Mouse (Mus musculus) kidney, postnatal 0 days (tissue): ENCODE data around the gene Tmem26. TPM values are rescaled to one million over a fixed set of nuclear protein-coding genes. Genes with fewer than 3 reads are reported as not detected.

ENCODE experiments used
- ATAC-seq: fragments of 200-750 bp; cut with Nextera tagmentation; replicated peaks from 2 replicates; pipeline ENCODE4 v1.8.0; 2017; ENCODE audit warnings: low read depth, moderate number of reproducible peaks, moderate TSS enrichment, moderate library complexity; ENCODE audit not compliant: low FRiP score
- DNase-seq: peaks from one replicate; pipeline ENCODE4 v3.0.0-alpha.2; 2016; ENCODE audit warnings: low spot score
- H3K27ac ChIP-seq: fragments of 300-500 bp; sonication (generic); 2 replicates; pipeline ENCODE4 v1.5.1; 2014; ENCODE audit warnings: mild to moderate bottlenecking
- H3K27me3 ChIP-seq: fragments of 300-500 bp; sonication (generic); 2 replicates; pipeline ENCODE4 v1.6.1; 2014; ENCODE audit warnings: low read length, mixed read lengths; ENCODE audit not compliant: insufficient read depth
- H3K36me3 ChIP-seq: fragments of 300-500 bp; sonication (generic); 2 replicates; pipeline ENCODE4 v1.6.1; 2014; ENCODE audit warnings: low read length, mixed read lengths; ENCODE audit not compliant: insufficient read depth
- H3K4me1 ChIP-seq: fragments of 300-500 bp; sonication (generic); replicated peaks from 2 replicates; pipeline ENCODE4 v1.6.1; 2014; ENCODE audit warnings: antibody characterized with exemption, low read length, mixed read lengths; ENCODE audit not compliant: insufficient read depth
- H3K4me2 ChIP-seq: fragments of 300-500 bp; sonication (generic); 2 replicates; pipeline ENCODE4 v1.6.1; 2014; ENCODE audit warnings: mild to moderate bottlenecking, low read length, moderate library complexity, mixed read lengths
- H3K4me3 ChIP-seq: fragments of 300-500 bp; sonication (generic); replicated peaks from 2 replicates; pipeline ENCODE4 v1.5.1; 2014; ENCODE audit warnings: low read depth, low read length
- H3K9ac ChIP-seq: fragments of 300-500 bp; sonication (generic); 2 replicates; pipeline ENCODE4 v1.6.1; 2014; ENCODE audit warnings: low read depth, low read length
- H3K9me3 ChIP-seq: fragments of 300-500 bp; sonication (generic); replicated peaks from 2 replicates; pipeline ENCODE4 v1.6.1; 2016; ENCODE audit warnings: low read length, inconsistent platforms, mixed read lengths
- CTCF ChIP-seq: IDR thresholded peaks from 2 replicates; pipeline ENCODE4 v1.5.1; 2016; ENCODE audit warnings: antibody characterized with exemption, low read depth, mild to moderate bottlenecking, moderate library complexity
- WGBS: fragments of 180-500 bp; shearing (Covaris S2); extraction: QIAGEN DNeasy Blood & Tissue Kit; methylation state at CpG from one replicate; pipeline ENCODE4 v1.1.7; 2014; 5-methylcytosine and 5-hydroxymethylcytosine counted together
- polyA plus RNA-seq: library from polyadenylated mRNA; unstranded; fragments of >200 nt; fragmentation: Nextera tagmentation; extraction: Ambion mirVana; gene quantifications from 2 replicates; pipeline ENCODE4 v1.2.1, GENCODE M21; 2015

The Tmem26 gene
- polyA plus RNA-seq, 1 experiment from 2014 or later = 6.5 TPM

DNA sequence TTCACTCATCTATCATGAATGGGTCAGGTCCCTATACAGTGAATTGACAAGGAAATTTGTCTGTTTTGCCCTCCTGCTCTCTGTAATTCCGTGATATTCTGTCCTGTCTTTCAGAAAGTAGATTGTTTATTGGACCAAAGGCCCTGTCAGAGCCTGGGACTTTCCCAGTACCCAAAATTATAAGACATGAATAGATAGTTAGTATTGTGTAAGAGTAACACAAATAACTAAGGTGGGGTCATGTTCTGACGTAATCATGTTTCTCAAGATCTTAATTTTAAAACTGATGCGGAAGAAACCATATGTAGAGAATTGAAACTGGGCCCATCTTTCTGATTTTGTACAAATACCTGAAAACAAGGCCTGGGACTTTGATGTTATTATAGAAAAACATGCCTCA, 8.1 kb upstream of the Tmem26 start:
- no peak for DNase-seq
- H3K27me3 ChIP-seq = no peaks in the 10 kb centered on the region
- no peak overlapping the region for H3K4me3 ChIP-seq
- WGBS = 88% methylated on average over 3 of the region's 3 CpGs
- no peak for TF ChIP-seq CTCF
- no peak overlapping the region for H3K4me2 ChIP-seq
- H3K4me1 ChIP-seq = no peaks in the 10 kb centered on the region
- H3K27ac ChIP-seq = no peak overlapping the region
- ATAC-seq = no peak
- H3K9ac ChIP-seq = no peak overlapping the region
- H3K36me3 ChIP-seq = no peaks in the 10 kb centered on the region
- H3K9me3 ChIP-seq = no peaks in the 10 kb centered on the region

DNA sequence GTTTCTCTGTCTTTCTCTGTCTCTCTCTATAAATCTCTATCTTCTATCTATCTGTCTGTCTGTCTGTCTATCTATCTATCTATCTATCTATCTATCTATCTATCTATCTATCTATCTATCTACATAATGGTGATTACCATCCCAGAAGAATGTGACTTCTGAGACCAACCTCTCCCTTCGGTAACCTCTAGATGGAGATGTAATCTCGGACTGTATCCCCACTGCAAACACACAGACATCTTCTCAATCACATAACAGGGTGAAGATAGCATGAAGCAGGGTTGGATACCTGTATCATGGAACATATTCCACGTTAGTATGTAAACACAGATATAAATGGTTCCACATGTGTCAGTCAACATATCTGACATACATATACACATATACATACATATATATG, 5.1 kb upstream of the Tmem26 start:
- Histone ChIP-seq H3K9me3 (no peaks in the 10 kb centered on the region), H3K9ac (no peak overlapping the region), H3K36me3 (no peaks in the 10 kb centered on the region), H3K4me2 (no peak overlapping the region), H3K4me3 (no peak overlapping the region), H3K4me1 (peaks cover 4% of the 10 kb centered on the region), H3K27me3 (no peaks in the 10 kb centered on the region), H3K27ac (no peak overlapping the region)
- ATAC-seq = no peak
- TF ChIP-seq CTCF = no peak
- DNase-seq = no peak
- 82% methylated on average over 3 of the region's 3 CpGs for WGBS

DNA sequence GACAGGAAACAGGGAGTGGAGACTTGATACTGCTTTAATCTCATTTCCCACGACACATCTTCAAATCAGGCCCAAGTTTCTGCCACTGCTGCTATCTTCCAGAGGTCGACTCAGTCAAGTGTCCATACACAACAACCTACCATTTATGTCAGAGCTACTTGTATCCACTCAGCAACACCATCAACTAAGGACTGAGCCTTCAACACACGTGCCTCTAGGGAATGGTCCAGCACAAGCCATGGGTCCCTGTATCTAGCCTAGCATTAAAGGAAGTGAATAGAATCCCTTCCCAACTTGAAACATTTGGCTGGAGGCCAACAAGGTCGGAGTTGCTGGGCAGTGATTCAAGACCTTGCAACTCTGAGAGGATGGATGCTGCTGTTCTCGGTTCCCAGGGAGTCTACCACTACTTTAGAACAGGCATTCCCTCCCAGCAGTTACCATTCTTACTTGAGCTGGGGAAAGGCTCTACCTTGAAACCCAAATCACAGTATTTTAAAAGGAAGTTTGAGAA, 2.5 kb upstream of the Tmem26 start:
- Histone ChIP-seq H3K9ac (no peak overlapping the region), H3K27me3 (no peaks in the 10 kb centered on the region), H3K9me3 (no peaks in the 10 kb centered on the region), H3K36me3 (no peaks in the 10 kb centered on the region), H3K4me2 (no peak overlapping the region), H3K27ac (no peak overlapping the region), H3K4me3 (no peak overlapping the region), H3K4me1 (peaks cover 5% of the 10 kb centered on the region)
- DNase-seq (peak; percentile 29), ATAC-seq (no peak)
- WGBS = 47% methylated on average over 5 of the region's 5 CpGs
- no peak for TF ChIP-seq CTCF

DNA sequence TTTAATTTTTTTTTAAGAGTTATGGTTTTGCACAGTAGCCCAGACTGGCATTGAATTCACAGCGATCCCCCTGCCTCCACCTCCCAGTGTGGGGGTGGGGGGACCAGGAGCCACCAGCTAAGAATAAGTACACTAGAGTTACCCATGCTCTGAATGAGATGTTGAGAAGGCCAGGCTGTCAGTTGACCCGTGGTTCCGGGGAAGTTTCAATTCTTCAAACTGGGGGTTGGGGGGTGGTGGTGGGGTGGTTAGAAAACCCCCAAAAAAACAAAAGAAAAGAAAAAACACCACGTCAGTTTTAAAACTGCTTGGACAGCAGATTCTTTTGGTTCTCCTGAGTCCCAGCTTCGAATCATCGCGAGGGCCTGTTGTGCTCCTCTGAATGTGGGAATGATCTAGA, 431 bp upstream of the Tmem26 start:
- H3K27me3 ChIP-seq = no peaks in the 10 kb centered on the region
- no peak overlapping the region for H3K27ac ChIP-seq
- H3K9ac ChIP-seq = no peak overlapping the region
- no peaks in the 10 kb centered on the region for H3K9me3 ChIP-seq
- WGBS = 51% methylated on average over 7 of the region's 7 CpGs
- no peak for ATAC-seq
- H3K4me1 ChIP-seq = peaks cover 5% of the 10 kb centered on the region
- H3K4me3 ChIP-seq = no peak overlapping the region
- peak overlapping the region; percentile 79 for H3K4me2 ChIP-seq
- DNase-seq = no peak
- no peak for TF ChIP-seq CTCF
- no peaks in the 10 kb centered on the region for H3K36me3 ChIP-seq

DNA sequence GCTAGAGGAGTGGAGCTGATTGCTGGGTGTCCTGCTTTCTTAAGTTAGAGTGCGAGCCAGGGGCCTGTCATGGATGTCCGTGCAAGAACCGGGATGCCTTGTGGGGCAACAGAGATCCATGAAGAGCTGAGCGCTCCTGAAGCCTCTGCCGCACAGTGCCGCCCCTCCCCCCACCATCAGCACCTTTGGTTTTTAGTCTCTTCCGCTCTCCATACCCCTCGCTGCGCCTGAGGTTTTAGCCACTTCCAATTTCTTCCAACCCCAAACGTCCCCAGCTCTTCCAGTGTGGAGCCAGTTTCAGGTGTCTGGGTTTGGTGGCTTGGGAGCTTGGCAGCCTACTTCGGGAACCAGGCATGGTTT, 895 bp downstream of the Tmem26 start:
- peak overlapping the region; percentile 79 for H3K4me2 ChIP-seq
- TF ChIP-seq CTCF = no peak
- H3K9me3 ChIP-seq = no peaks in the 10 kb centered on the region
- no peaks in the 10 kb centered on the region for H3K36me3 ChIP-seq
- H3K4me3 ChIP-seq = peak overlapping the region; percentile 41
- H3K9ac ChIP-seq = peak overlapping the region; percentile 33; the same call in 1 of the 2 replicates
- H3K27ac ChIP-seq = no peak overlapping the region
- peaks cover 5% of the 10 kb centered on the region for H3K4me1 ChIP-seq
- no peak for ATAC-seq
- under 1% methylated on average over 11 of the region's 11 CpGs for WGBS
- DNase-seq = no peak
- no peaks in the 10 kb centered on the region for H3K27me3 ChIP-seq

DNA sequence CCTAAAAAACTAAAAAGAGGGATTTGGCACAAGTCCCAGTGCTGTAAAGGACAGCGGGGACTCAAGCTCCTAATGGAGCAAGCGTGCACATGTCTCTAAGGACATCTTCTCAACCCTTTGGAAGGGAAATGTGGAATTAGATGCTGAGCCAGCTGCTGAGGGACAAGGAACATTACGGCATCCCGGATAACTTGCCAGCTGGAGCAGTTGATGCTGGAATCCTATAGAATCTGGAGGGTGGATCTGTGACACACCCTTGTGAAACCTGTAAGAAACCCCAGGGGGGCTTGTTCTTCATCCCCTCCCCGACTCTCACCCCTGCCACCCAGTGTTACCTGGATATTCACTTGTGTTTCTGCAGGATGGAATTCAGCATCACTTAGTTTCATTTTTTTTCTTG, 4.0 kb downstream of the Tmem26 start:
- H3K9me3 ChIP-seq = no peaks in the 10 kb centered on the region
- H3K4me2 ChIP-seq = no peak overlapping the region
- 79% methylated on average over 5 of the region's 5 CpGs for WGBS
- no peak overlapping the region for H3K27ac ChIP-seq
- ATAC-seq = no peak
- H3K4me1 ChIP-seq = peaks cover 5% of the 10 kb centered on the region
- no peak overlapping the region for H3K9ac ChIP-seq
- no peak overlapping the region for H3K4me3 ChIP-seq
- no peaks in the 10 kb centered on the region for H3K27me3 ChIP-seq
- no peak for TF ChIP-seq CTCF
- no peak for DNase-seq
- H3K36me3 ChIP-seq = no peaks in the 10 kb centered on the region

DNA sequence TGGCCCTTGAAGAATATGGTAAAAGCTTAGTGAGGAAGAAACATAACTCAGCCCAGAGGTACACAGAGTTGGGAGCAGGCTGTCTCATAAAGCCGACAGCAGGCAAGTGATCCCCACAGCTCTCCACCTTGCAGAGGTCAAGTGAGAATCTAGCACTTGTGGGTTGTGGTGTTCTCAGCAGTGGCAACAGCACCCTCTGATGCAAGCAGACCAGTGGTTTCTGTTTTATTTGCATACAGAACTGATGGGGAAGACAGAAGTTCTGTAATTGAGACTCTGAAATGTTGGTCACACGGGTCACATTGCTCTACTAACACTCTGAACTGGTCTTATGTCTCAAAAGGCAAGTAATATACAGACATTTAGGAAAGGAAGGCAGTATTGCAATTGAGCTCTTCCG, 12.2 kb downstream of the Tmem26 start:
- no peak for ATAC-seq

More for the DNA sequence above, 12.2 kb downstream of the Tmem26 start:
- Histone ChIP-seq H3K27me3 (no peaks in the 10 kb centered on the region), H3K4me3 (no peak overlapping the region), H3K36me3 (no peaks in the 10 kb centered on the region), H3K4me1 (no peaks in the 10 kb centered on the region), H3K4me2 (no peak overlapping the region), H3K9me3 (no peaks in the 10 kb centered on the region), H3K9ac (no peak overlapping the region), H3K27ac (no peak overlapping the region)
- 63% methylated on average over 3 of the region's 3 CpGs for WGBS
- no peak for DNase-seq
- TF ChIP-seq CTCF = no peak
